Mouse (Mus musculus) testis, postnatal 14 days (tissue): ENCODE data around the gene Scn3b.

Experiments
- DNase-seq: peaks from one replicate; pipeline ENCODE4 v3.0.0; 2021; ENCODE audit warnings: low spot score

Gene Scn3b

DNA sequence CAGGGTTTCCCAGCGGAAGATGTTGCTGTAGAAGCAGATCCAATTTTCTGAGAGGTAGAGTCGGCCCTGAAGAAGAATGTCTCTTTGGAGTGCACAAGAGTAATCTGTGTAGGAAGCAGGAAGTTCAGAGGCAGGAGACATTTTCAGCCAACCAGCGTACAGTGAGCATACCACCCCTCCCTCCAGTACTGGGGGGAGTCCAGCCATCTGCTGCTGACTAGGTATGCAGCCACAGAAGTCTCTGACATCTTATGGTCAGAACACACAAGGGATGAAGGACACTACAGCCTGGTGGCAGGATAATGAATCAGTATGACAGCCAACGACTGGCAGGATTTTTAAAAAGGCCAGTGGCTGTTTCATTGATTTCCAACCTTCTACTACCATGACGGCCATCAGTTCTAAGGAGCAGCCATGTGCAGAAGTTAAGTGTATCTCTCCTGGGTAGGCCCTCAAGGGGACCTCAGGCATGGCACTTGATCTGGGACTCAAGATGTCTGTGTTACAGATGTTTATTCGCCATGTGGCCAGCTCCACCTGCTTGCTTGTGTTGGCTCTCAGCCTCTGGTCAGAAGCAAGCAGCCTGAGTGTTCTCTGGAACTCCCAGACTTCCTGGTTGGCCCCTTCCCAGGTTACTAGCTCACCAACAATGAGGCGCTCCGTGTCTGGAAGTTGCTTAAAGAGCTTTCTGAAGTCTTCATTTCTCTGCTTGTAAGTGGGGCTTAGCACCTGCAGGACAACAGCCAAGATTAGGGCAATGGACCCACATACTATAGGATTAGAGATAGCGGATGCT lies 48.0 kb downstream of the Scn3b start:
- no peak for DNase-seq

DNA sequence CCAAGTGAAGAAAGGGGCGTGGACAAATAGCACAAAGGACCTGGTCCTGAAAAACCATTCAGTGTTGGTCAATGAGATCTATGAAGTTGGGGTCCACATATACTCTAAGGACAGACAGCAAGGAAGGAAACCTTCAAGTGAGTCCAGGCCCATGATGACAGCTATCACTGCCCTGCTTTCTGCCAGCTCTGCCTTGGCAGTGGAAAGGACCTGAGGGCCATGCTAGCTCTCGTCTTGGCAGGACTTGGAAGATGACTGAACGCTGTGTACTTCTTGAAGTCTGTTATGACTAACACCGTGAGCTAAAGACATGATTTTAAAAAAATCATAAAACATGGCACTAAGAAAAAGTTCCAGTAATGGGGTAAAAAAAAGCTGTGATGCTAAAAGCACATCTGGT lies 48.7 kb downstream of the Scn3b start:
- DNase-seq, result no peak

DNA sequence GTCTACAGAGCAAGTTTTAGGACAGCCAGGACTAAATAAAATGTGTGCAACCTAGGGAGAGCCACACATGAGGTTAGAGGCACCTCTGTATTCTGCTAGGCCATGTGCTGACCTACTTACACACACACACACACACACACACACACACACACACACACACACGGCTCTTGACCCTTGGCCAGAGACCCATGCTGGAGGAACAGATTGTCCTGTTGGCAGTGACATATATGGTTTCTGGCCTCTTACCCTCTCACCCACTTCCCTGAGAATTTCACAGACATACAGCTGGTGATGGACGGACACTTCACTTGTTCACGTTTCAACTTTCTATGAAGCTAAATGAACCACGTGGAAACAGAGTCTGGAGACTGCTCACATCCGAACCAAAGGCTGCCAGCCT lies 49.8 kb downstream of the Scn3b start:
- no peak for DNase-seq

DNA sequence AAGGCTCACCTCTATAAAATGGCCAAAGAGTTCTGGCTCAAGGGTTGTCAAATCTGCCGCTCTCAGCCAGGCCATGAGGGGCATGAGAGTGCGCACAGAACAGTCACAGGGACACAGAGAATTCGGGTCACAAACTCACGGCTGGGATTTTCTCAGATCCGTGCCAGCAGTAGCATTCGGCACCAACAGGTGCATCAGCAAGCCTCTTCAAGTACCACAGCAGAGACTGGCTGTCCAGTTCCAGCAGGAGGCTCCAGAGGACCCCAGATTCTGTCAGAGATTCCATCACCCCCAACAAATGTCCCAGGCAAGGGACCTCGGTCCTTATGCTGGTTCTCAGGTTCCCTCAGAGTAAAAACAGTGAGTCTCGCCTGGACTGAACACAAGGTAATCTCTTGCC lies 51.4 kb downstream of the Scn3b start:
- no peak for DNase-seq

DNA sequence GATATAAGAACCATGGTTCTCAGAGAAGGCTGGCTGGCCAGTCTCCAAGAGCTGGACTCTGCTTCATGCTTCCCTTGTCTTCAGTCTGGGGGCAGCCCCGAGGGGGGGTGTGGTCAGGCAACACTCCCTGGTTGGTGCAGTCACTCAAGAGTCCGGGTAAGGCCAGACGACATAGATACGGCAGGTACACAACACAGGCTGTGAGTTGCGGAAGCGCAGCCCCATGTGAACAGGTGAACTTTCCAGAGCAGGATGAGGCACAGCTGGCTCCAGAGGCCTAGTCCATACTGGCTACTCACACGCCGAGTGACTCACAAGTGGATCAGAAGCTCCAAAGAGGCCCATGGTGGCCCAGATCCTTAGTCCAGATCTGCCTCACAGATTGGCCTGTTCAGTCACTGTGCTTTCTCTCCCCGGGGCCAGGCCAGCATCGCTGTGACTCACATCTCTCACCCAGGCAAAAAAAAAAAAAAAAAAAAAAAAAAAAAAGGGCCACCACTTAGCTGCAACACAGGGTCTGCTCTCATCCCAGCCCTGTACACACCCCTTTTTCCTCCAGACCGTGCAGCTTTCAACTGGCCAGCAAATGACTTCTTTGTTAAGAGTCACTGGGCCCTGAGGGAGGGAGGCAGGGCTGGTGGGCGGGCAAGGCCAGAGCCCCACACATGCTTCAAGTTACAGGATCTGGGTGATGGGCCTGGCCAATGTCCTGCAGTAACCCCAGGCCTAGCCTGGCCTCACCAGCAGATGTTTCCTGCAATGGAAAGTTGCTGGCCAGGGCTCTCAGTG lies 52.1 kb downstream of the Scn3b start:
- peak; percentile 65 for DNase-seq

DNA sequence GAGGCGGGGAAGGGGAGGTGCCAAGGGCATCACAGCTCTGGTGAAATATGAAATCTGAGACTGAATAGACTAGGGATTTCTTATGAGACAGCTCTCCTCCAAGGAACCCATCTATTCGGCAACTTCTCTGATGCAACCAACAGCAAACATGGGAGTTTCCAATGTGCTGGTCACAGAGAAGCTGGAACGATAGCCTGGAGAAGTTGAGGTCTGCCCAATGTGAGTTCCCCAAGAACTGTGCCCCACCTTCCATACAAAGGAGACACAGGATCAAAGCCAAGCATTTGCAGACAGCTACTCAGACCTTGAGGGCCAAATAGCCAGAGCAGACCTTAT lies 52.6 kb downstream of the Scn3b start:
- no peak for DNase-seq

DNA sequence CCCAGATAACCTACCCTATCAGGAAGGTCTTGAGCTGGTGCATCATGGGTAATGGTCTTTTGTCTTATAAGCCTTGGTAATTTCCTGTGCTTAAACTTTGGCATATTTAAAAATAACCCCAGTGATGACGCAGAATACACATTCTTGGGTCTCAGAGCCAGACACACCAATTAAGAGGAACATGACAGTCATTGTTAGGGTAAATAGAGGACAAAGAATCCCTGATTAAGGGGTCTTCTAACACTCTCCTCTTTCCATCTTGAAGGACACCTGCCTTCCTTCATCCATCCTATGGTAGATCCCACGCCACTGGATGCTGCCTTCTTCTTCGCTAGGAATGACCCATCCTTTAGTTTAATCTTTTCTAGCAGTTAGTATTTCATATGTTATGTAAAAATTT lies 53.4 kb downstream of the Scn3b start:
- no peak for DNase-seq

DNA sequence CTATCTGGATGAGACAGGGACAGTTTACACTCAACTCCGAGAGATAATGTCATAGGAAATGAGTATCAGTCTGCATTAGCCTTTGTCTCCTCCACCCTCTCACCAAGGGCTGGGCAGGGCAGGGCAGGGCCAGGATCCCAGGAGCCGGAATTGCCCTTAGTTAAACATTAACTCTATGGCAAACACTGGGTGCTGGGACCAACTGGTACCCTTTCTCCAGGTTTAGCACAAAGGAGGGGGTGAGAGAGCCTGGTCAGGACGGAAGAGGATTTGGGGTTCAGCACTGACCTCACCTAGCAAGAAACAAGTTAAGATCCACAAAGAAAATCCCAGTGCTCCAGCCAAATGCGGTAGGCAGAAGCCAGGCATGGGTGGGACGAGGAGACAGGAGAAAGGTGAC lies 54.2 kb downstream of the Scn3b start:
- DNase-seq, result no peak

DNA sequence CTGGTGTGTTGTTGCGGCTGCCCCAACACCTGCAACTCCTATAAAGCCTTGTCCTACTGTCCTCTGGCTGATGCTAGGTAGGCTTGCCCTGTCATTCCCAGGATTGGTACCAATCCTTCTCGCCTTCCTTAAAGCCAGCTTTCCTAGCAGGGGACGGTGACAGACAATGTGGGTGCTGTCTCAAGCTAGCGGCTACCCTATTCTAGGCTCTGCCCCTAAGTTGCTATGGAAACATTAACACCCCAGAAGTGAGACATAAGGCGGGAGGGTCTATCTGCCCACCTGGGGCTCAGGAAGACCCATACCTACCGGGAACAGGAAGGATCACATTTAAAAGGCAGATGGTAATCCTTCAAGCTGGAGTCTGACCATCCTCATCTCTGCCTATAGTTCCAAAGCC lies 54.8 kb downstream of the Scn3b start:
- no peak for DNase-seq

DNA sequence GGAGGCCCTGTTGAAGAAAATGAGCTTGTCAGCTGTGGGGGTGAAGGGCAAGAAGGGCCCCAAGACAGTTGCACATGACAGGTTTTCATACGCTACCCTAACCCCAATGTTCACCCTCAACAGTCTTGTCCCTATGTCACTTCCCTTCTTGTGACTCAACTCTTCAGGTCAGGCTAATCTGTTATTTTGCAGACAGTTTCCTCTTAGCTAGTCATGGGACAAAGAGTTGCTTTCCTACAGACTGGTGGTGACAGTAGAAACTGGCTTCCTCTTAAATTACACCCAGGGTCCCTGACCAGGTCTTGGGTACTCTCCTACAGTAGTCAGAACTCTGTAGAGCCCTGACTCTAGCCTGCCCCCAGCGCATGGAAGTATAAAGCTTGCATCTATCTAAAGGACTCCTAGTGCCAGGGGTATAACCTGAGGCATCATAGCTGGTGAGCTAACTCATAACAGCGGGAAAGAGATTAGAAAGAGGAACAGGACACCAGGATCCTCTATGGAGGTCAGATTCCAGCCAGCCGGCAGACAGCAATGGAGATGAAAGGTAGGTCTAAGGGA lies 55.3 kb downstream of the Scn3b start:
- no peak for DNase-seq

DNA sequence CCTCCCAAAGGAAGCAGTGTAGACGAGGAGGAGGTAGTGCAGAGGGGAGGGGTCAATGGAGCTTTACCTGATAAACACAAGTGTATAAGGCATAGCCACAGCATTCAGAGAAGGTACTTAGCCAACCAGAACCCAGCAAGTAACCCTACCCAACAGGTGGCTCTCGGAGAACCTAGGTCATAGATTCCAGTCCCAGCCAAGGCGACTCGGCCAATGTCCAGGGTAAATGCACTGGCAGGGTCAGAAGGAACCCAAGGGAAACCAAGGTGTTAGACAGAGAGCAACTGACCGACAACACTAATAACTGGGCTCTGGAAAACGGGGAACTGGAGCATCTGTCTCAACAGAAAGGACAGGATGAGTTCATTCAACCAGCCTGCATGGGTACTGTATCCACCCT lies 55.8 kb downstream of the Scn3b start:
- DNase-seq, result no peak

DNA sequence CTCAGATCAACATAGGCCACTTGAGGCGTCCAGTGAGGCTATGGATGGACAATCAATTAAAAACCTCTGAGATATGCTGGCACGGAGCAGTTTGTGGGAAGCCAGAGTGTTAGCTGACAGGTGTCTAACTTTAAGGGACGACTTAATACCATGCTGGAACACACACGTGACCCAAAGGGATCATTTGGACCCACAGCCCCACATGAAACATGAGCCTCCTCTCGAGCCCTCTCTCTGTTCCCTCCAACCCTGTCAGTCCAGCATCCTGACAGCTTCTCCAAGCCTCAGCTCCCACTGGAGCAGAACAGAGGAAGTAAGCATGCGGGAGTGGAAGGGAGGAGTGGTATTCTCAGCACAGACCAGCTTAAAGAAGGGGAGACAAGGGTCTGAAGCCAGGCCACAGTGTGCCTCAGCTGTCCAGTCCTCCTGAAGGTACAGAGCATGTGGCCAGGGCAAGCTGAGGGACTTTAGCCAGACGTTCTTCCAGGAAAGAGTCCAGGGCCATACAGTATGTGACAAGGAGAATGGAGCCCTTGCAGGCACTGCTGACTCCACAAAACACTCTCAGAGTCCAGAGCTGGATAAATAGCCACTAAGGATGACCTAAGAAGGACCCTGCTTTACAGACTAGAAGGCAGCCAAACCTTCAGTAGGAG lies 57.4 kb downstream of the Scn3b start:
- no peak for DNase-seq

DNA sequence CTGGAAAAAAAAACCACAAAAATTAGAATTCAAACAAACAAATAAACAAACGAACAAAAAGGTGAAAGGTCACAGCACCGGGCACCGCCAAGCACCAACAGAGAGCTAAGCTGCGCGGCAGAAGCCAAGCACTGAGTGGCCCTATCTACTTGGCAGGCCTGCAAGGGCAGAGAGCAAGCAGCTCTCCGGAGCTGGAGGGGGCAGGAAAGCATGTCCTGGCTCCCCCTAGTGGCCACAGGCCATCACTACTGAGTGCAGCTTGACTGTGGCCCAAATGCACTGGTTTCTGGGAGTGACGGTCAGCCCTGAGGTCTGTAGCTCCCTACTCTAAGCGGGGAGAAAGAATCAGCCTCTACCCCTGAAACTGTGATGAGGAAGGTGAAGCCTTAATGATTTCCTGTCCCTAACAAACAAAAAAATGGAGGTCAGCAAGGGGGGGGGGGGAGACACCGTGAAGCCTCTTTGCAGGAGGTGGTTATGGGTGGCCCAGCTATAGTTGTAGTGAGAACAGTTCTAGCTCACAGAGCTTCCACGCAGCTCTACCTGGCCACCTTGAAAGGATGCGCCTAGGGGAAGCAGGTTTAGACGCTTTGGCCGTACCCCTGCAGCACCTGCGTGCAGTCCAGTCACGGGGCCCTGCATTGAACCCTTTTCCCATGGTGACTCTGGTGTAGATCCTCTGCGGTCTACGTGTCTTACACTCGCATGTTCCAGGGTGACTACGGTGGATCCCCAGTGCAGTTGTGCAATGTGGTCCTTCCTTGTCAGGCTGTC lies 61.8 kb downstream of the Scn3b start:
- DNase-seq, result peak; percentile 85

DNA sequence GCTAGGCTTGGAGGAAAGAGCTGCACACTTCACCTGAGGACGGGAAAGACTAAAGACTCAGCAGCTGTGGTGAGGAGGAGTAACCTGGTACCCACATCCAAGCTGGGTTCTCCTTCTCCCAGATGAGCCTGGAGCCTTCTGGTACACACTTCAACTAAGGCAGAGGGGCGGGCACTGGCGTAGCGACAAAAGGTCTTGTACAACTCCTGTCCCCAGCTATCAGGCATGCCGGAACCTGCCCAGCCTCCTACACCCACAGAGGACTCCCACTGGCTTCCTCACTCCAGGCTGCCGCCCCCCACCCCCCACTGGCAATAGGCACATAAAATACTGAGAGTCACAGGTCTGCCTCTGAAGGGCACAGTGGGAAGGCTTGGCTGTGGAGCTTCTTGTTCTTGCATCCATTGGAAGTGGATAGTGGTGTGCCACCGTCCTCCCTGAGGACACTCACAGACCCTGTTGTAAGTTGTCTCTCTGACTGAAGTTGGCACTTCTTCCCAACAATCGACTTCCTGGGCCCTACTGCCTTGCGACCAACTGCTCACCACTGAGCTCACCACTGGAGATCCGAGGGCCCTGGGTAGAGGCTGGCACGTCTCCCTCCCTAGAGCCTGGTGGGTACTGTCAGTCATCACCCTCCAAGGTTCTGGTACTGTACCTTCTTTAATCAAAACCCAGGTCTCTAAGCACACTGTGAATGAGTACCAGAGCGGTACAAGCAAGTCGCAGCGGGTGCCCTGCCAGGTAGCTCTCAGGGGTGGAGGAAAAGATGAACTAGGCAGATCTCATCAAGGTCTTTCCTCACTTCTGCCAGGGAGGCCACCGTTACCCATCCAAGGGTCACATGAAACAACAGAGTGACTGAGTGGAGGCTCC lies 62.6 kb downstream of the Scn3b start:
- DNase-seq, result no peak

DNA sequence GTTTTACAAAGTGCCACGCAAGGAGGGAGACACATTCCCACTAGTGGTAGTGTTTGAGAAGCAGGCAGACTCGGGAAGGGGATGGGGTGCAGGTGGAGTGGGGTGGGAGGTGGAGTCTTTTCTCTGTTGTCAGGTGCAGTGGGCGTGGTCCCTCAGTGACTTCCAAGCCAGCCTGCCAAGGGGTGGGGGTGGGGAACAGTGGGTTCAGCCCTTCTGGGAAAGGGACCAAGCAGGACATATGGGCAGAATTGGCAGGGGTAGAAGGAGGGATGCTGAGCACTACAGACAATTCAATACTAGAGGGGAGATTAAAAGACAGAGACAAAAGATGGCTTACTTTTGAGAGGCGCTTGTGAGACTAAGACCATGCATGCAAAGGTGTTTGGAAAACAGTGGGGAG lies 63.3 kb downstream of the Scn3b start:
- DNase-seq, result no peak

DNA sequence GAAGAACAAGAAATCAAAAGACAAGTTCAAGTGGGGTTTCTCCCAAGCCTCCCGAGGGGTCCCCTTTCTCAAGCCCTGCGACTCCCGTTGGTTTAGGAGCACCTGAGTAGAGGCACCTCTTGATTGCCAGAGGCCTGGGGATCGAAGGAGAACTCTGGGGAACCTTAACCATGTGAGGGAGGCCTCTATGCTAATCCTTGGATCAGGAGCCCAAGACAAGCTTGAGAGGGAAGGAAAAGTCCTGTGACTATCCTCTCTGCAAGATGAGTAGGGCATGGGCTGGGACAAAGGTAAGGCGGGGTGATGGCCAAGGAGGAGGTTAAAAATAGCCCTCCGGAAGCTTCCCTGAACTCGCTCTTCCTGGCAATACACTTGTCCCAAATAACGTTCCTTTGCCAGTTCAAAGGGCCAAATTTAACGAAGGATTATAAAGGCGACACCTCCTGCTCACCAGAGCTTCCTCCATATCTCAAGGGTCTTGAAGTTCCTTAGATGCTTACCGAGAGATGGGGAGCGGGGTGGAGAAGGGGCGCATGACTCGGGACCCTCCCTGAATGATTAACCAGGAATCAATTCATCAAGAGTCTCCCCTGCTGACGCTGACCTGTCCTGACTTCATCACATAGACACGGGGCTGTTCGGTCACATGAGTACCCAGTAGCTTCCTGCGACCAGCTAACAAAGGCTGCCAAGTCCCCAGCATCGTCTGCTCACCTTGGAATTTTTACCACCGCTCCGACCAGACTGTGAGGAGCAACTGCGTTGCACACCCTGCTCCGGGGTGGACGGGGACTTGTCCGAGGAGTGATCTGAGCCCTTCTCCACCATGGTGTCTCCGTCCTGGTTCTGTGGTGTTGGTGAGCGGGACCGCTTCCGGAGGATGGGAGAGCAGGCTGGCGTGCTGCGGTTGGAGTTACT lies 64.0 kb downstream of the Scn3b start:
- DNase-seq, result no peak

DNA sequence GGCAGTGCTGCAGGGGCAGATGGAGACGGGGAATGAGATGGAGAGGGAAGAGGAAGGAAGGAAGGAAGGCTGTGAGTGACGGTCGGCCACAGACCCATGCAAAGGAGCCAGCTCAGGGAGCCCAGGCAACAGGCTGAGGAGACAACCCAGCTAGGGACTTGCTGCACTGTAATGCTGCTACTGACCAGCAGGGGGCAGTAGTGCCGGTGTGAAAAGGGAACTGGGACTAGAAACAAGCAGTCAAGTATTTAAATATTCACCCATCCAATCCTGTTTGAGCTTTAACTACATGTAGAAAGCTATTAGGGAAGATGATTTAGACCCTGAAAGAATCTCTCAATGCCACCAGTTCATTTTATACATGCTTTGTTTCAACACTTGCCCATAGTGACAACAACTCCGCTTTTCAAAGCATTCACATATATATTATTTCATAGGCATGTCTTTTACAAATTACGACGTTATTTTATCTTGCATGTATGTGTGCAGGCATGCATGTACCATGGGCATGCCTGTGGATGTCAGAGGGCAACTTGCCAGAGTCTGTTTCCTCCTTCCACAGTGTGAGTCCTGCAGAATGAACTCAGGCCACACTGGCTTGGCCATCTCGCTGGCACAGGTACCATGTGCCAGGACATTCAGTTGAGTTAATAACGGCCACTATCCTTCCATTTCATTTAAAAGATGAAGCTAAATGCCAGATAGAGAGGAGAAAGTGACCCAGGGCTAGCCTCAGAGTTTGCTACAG lies 64.8 kb downstream of the Scn3b start:
- peak; percentile 80 for DNase-seq

DNA sequence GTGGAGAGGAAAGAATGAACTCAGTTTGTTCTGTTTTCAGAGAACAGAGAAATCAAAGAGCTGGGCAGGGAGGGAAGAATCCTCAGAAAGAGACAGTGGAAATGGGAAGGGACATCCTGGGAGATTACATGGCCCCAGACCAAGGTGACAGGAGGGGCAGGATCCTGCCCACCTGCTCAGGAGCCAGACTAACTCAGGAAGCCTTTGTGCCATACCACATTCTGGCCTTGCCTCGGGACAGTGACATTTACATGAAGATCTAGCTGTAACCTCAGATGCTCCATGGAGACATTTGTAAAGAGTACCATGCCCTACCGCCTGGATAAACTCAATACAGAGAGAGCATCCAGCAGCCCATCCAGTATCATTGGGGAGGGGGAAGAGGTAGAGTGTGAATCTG lies 65.6 kb downstream of the Scn3b start:
- DNase-seq, result no peak

DNA sequence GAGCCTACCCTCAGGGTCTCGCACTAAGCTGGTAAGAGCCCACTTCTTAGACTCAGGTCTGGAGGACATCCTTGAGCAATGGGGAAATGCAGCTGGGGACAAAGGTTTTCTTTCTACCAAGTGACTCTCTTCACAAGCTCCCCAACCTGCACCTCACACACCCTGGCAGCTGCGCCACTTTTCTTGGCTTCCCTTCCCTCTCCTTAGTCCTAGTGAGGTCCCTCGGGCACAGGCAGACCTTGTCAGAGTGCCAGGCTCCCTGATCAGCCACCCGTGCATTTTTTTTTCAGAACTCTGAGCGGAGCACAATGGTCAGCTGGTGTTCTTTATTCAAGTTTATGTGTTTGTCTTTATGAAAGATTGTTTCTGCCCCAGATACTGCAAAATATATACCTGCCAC lies 67.7 kb downstream of the Scn3b start:
- DNase-seq, result peak; percentile 66
